Mouse (Mus musculus) lung, adult 2 months (tissue): ENCODE measurements at regions not wholly inside any gene's neighbourhood (a gene's known extent, or its start where the extent isn't known, plus 50 kb on each side); places are given as distances from the start of the nearest gene placed in this dataset.
"Not testable (repeated sequence)": the region's sequence is repeated elsewhere in the genome, so short reads cannot be mapped to it uniquely, and the experiment has no call there.

ENCODE experiments used
- CTCF ChIP-seq: fragments of 200-500 bp; IDR thresholded peaks from 2 replicates; pipeline ENCODE4 v1.5.1; 2011; ENCODE audit warnings: mild to moderate bottlenecking, low read length, control low read depth; ENCODE audit not compliant: insufficient read depth
- POLR2A ChIP-seq: fragments of 200-500 bp; IDR thresholded peaks from 2 replicates; pipeline ENCODE4 v1.6.1; 2011; ENCODE audit warnings: low read depth, mild to moderate bottlenecking, control low read depth, low read length, borderline replicate concordance; ENCODE audit errors: extremely low read depth

GRCm38 (mm10) chr8:71802226-71802625 lies 76.7 kb upstream of the Fcho1 start:
- TF ChIP-seq CTCF, POLR2A: not testable (repeated sequence)
